Mouse (Mus musculus) thymus, adult 18-20 months (tissue): ENCODE results near the gene Lyg1.
"Not testable (repeated sequence)": the region's sequence is repeated elsewhere in the genome, so short reads cannot be mapped to it uniquely, and the experiment has no call there.

Experiments
- DNase-seq, 2 experiments: peaks; one replicate each; pipeline ENCODE4 v3.0.0; 2022; ENCODE audit warnings: mixed read lengths in 2 of 2

The Lyg1 gene

GRCm38 (mm10) chr1:37957659-37958058 is at the start of gene Lyg1:
Lyg1 (minus strand) TSS chr1:37957759.
- DNase-seq = no peak

DNA sequence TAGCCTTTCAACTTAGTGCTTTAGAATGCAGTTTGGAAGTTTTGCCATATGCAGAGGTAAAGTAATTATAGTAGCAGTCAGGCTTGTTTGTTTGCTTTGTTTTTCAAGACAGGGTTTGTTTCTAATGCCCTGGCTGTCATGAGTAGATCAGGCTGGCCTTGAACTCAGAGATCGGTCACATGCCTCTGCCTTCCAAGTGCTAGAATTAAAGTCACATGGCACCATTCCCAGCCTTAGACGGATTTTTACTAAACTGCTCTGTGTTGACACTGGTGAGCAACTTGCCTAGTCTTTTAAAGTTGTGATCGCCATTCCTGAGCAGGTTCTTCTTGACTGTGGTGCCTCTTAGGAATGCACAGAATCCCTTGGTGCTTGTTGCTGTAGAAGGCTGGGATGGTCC is 49.2 kb upstream of the Lyg1 start:
- no peak for DNase-seq

GRCm38 (mm10) chr1:38003046-38003445 is 45.5 kb upstream of the Lyg1 start:
- no peak for DNase-seq

DNA sequence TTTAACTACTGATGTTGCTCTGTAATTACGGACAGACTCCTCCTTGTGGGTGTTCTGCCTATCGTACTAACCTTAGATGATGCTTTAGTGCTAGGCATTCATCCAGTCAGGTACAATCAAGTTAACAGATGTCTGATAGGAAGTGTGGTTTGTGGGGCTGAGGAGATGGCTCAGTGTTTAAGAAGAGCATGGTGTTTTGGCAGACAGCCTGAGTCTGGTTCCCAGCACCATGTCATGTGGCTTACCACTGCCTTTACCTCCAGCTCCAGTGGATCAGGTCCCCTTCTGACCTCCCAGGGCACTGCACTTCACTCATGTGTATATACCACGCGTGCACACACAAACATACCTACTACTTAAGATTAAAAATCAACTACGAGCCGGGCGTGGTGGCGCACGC is 44.4 kb upstream of the Lyg1 start:
- no peak for DNase-seq

DNA sequence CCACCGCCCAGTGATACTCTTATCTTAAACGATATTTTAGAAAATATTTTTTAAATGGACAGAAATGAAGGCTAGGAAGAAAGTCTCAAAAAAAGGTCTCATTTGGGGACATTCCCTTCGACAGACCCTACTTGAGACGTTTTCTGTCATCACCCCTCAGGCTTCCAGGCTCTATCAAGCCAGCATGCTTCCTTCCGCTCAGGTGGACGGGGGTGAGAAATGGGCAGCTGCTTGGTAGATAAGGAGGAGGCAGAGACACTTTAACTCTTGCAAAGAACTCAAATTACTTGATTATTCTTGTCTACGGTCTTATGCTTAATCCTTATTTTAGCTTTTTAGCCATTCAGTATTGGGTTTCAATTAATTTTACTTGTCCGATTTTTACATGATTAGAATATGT is 43.3 kb upstream of the Lyg1 start:
- DNase-seq = no peak

DNA sequence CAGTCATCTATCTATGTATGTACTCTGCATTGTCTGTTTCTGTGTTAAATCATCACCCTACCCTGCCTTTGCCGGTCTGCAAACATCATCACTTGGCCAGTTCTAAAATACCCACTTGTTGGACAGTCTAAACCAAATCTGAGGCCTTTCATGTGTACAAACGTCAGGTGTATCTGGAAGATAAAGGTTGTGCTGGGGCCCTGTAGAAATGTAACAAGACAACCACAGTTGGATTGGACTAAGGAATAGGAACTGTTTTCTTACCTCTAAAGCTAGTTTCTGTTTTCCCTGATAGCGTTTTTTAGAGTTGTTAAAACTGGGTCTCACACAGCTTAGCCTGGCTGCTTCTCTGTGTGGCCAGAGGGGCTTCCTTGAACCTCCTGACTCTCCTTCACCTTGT is 42.0 kb upstream of the Lyg1 start:
- no peak for DNase-seq

- no peak for DNase-seq
Observed at GRCm38 (mm10) chr1:37998371-37999199, 41.0 kb upstream of the Lyg1 start.

GRCm38 (mm10) chr1:37997867-37998266 is 40.3 kb upstream of the Lyg1 start, which contains the start of the genes Txndc9 and Eif5b:
Txndc9 (minus strand) TSS chr1:37997893.
Eif5b (plus strand) TSS chr1:37998010.
- peak; percentile 94 for DNase-seq

DNA sequence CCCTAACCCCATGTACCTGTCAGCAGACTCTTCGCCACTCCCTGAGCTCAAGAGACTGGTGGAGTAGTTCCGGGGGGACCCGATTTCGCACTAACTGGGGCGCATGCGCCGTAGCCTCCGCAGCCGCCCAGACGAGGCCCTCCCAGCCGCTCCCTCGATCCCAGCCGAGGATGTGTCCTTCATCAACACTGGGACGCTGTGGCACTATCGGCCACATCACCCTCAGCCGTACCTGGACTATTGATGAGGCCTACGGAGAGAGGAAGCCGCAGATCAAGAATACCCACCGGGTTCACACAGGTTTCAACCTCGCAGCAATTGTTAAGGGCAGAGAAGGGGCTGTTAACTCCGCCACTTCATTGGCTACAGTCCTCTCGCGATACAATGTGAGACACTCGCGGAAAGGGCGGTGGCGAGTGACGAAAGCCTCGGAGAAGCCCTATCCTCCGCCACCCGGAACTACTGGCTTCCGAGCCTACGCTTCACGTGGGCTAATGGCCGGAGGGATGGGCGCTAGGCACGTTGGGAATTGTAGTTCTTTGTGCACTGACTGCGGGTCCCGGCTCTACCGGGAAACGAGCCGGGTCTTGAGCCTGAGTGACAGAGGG is 39.4 kb upstream of the Lyg1 start:
- peak; percentile 97 to 99 for DNase-seq

DNA sequence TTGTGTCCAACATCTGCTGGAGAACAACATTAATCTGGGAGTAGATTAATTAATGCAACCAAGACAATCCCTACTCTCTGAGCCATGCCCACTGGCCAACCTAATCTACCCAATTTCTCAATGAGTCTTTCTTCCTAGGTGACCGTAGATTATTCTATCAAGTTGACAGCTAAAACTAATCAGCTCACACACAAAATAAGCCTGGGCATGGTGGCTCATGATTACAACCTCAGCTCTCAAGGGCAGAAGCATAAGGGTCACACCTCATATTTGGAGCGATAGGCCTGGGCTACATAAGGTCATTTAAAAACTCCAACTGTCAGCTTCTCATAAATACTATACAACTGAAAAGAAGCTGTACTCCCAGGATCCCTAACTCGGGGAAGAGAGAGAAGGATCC is 38.7 kb upstream of the Lyg1 start:
- no peak for DNase-seq

DNA sequence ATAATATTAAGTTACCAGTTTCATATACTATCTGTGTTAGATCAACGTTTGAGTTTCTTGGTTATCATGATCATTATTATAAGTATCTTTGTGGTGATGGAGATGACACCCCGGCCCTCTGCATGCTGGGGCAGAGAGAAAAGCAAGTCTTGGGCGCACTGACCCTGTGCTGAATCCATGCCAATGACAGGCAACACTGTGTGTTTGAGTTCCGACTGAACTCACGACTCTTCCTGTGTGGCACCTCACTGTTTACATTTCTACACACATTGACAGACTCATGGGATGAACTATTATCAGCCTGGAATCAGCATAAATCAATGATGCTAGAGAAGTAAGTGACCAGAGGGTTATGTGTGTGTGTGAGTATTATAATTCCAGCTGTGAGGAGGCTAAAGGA is 30.3 kb upstream of the Lyg1 start:
- DNase-seq = no peak

- DNase-seq = no peak
Observed at GRCm38 (mm10) chr1:37985764-37986323, 28.3 kb upstream of the Lyg1 start.

DNA sequence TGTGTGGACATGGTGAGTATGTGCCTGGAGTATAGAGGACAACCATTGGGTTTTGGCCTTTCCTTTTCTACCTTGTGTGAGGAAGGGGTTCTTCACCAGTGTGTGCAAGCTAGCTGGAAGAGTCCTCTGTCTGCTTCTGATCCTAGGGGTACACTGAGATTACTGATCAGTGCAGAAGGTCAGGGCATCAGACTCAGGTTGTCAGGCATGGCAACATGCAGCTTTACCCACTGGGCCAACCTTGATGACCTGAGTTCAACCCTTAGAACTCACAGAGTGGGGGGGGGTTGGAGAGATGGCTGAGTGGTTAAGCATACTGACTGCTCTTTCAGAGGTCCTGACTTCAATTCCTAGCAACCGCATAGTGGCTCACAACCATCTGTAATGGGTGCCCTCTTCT is 26.8 kb upstream of the Lyg1 start:
- no peak for DNase-seq

DNA sequence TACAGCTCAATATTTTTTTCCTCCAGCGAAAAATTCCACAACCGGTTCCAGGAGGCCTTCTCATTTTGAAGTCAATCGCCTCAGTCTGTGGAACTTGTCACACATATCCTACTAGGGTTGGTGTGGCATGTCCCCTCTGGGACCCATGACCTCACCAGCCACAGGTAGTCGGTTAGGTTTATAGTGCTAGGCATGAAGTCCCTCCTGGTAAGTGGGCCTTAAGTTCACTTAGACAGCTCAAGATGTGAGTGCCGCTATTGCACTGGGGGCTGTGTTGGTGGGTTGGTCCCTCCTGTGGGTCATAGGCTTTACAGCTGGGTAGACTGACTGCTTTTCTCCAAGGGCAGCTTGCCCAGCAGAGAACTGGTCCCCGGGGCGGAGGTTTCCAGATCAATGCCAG is 19.7 kb upstream of the Lyg1 start:
- DNase-seq = no peak

- not testable (repeated sequence) for DNase-seq
Observed at GRCm38 (mm10) chr1:37976666-37977065, 19.1 kb upstream of the Lyg1 start.

- no peak for DNase-seq
Observed at GRCm38 (mm10) chr1:37971520-37971919, 14.0 kb upstream of the Lyg1 start.

DNA sequence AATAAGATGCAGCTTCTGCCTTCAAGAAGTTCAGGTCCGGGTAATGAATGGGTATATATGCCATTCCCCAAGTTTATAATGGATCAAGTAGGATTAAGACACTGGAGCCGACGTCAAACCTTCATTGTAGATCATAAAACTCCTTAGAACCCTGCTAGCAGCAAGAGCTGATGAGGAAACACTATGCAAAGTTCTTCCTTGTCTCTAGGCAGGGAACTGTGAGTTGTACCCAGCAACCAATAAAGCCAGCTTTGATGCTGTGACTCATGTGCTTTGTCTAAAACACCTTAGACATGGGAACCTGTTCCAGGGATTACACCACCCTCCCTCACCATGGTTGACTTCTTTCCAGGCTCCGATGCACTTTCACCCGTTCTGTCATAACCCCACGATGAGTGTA is 11.2 kb upstream of the Lyg1 start:
- DNase-seq = no peak

GRCm38 (mm10) chr1:37965571-37965970 is 8.0 kb upstream of the Lyg1 start:
- no peak for DNase-seq

- no peak for DNase-seq
Observed at GRCm38 (mm10) chr1:37959486-37959885, 1.9 kb upstream of the Lyg1 start.

DNA sequence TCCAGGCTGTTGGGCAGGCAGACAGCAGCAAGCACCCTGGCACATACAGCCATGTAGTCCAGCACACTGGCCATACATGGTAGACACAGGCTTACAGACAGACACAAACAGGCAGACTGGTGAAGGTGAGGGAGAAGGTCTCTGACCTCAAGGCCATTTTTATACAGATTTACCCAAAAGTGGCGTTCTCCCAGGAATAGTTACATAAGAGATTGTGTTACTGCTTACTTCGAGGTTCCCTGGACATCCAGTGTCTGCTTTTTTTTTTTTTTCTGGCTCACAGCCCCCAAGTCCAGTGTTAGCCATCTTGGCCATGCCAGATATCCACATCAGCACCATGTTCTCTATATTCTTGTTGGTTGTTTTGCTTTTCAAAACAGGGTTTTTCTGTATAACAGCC is 957 bp upstream of the Lyg1 start:
- DNase-seq = no peak

DNA sequence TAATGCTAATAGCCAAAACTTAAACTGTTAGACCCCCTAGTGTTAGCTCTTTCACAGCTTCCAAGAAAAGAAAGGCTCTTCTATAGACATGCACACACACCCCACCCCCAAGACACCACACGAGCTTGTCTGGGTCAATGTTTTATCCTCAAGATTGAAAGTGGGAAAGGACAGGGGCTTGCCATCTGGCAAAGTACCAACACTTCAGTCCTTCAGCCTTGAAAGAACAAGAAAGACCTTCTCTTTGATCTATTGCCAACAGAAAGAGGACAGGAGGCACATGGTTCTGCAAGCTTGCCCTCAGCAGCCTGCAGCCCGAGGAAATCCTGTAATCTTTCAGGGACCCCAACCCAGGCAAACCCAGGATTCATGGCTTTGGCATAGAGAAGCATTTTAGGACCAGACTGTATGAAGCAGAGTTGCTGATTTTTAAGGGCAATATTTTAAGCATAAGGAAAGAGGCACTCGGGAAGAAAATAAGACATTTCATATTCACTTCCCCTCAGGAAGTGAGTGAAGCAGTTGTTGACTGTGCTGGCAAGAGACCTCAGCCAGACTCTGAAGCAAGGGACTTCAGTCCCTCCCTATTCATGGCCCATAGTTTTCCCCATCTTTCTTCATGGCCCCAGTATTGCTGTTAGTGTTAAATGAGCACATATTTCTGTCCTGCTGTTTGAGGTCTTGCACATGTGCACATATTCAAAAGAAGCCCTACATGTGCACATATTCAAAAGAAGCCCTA is 698 bp downstream of the Lyg1 start:
- DNase-seq = no peak

DNA sequence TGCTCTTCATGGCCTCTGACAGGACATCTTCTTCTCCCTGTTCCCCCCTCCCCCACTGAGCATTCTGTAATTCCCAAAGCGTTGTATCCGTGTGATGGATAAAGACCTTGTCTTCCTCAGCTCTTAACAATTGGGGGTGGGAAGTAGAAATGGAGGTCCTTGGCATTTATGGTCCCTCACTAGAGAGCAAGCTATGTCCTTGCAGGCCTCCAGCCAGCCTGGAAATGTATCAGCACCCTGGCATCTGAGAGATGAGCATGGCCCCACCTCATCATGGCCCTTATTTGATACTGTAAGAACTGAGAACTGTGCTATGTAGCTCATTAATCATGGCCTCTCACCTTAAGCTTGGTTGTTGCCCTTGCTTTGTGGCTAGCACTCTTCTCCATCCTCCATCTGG is 2.3 kb downstream of the Lyg1 start:
- DNase-seq = no peak

- no peak for DNase-seq
Observed at GRCm38 (mm10) chr1:37954786-37955185, 2.8 kb downstream of the Lyg1 start.
